Mouse (Mus musculus): Measurements from ENCODE around the gene Ccdc194. TPM values are rescaled to one million over a fixed set of nuclear protein-coding genes. Genes with fewer than 3 reads are reported as not detected.

Ccdc194 gene
- total RNA-seq, 1 experiment from 2014 or later, result not detected

GRCm38 (mm10) chr8:71487691-71488445, 37.6 kb downstream of the Ccdc194 start, which contains the start of gene Gtpbp3:
Gene Gtpbp3, plus strand, starts transcription at chr8:71488103.
- ATAC-seq (ENCODE audit: extremely low read depth, insufficient number of reproducible peaks, low FRiP score, poor library complexity, severe bottlenecking), result peak; percentile 17; the same call in 1 of the 2 replicates

GRCm38 (mm10) chr8:71486136-71486529, 39.4 kb downstream of the Ccdc194 start:
- no peak for ATAC-seq (ENCODE audit: extremely low read depth, insufficient number of reproducible peaks, low FRiP score, poor library complexity, severe bottlenecking)

- ATAC-seq (ENCODE audit: extremely low read depth, insufficient number of reproducible peaks, low FRiP score, poor library complexity, severe bottlenecking), result peak; percentile 44; the same call in 1 of the 2 replicates
These were observed 40.1 kb downstream of the Ccdc194 start, which contains the start of gene Ano8 for GRCm38 (mm10) chr8:71485142-71486135. Gene Ano8, minus strand, starts transcription at chr8:71485963.

GRCm38 (mm10) chr8:71484736-71485135, 40.8 kb downstream of the Ccdc194 start:
- no peak for ATAC-seq (ENCODE audit: extremely low read depth, insufficient number of reproducible peaks, low FRiP score, poor library complexity, severe bottlenecking)

GRCm38 (mm10) chr8:71483932-71484331, 41.6 kb downstream of the Ccdc194 start:
- no peak for ATAC-seq (ENCODE audit: extremely low read depth, insufficient number of reproducible peaks, low FRiP score, poor library complexity, severe bottlenecking)

- no peak for ATAC-seq (ENCODE audit: extremely low read depth, insufficient number of reproducible peaks, low FRiP score, poor library complexity, severe bottlenecking)
These were observed 46.6 kb downstream of the Ccdc194 start for GRCm38 (mm10) chr8:71478943-71479342.

- no peak for ATAC-seq (ENCODE audit: extremely low read depth, insufficient number of reproducible peaks, low FRiP score, poor library complexity, severe bottlenecking)
These were observed 48.2 kb downstream of the Ccdc194 start for GRCm38 (mm10) chr8:71477196-71477845.

GRCm38 (mm10) chr8:71476099-71476940, 49.2 kb downstream of the Ccdc194 start:
- ATAC-seq (ENCODE audit: extremely low read depth, insufficient number of reproducible peaks, low FRiP score, poor library complexity, severe bottlenecking), result no peak

GRCm38 (mm10) chr8:71475702-71476075, 49.8 kb downstream of the Ccdc194 start:
- ATAC-seq (ENCODE audit: extremely low read depth, insufficient number of reproducible peaks, low FRiP score, poor library complexity, severe bottlenecking), result no peak

GRCm38 (mm10) chr8:71474785-71475701, 50.5 kb downstream of the Ccdc194 start:
- no peak for ATAC-seq (ENCODE audit: extremely low read depth, insufficient number of reproducible peaks, low FRiP score, poor library complexity, severe bottlenecking)

GRCm38 (mm10) chr8:71474344-71474743, 51.2 kb downstream of the Ccdc194 start:
- ATAC-seq (ENCODE audit: extremely low read depth, insufficient number of reproducible peaks, low FRiP score, poor library complexity, severe bottlenecking), result no peak

GRCm38 (mm10) chr8:71472601-71473386, 52.7 kb downstream of the Ccdc194 start:
- no peak for ATAC-seq (ENCODE audit: extremely low read depth, insufficient number of reproducible peaks, low FRiP score, poor library complexity, severe bottlenecking)

- ATAC-seq (ENCODE audit: extremely low read depth, insufficient number of reproducible peaks, low FRiP score, poor library complexity, severe bottlenecking), result no peak
These were observed 53.6 kb downstream of the Ccdc194 start for GRCm38 (mm10) chr8:71471861-71472260.

- ATAC-seq (ENCODE audit: extremely low read depth, insufficient number of reproducible peaks, low FRiP score, poor library complexity, severe bottlenecking), result no peak
These were observed 54.6 kb downstream of the Ccdc194 start for GRCm38 (mm10) chr8:71470913-71471255.

GRCm38 (mm10) chr8:71470146-71470912, 55.2 kb downstream of the Ccdc194 start:
- ATAC-seq (ENCODE audit: extremely low read depth, insufficient number of reproducible peaks, low FRiP score, poor library complexity, severe bottlenecking), result no peak
